Mouse (Mus musculus) cerebellum, adult 2 months (tissue): ENCODE results near the gene Ptgis.

Experiments
- CTCF ChIP-seq: fragments of 200-500 bp; IDR thresholded peaks from 2 replicates; pipeline ENCODE4 v1.5.1; 2011; ENCODE audit warnings: low read depth, mild to moderate bottlenecking, control low read depth, low read length, moderate library complexity, borderline replicate concordance; ENCODE audit not compliant: insufficient read depth
- POLR2A ChIP-seq: fragments of 200-500 bp; IDR thresholded peaks from 2 replicates; pipeline ENCODE4 v1.6.1; 2011; ENCODE audit warnings: low read length, control low read depth, borderline replicate concordance; ENCODE audit not compliant: insufficient read depth

GRCm38 (mm10) chr2:167262433-167262832 is 22.0 kb upstream of the Ptgis start:
- no peak for TF ChIP-seq CTCF
- no peak for TF ChIP-seq POLR2A
